Mouse (Mus musculus) embryonic facial prominence, embryonic 12.5 days (tissue): ENCODE data around the gene Vgll3. TPM values are rescaled to one million over a fixed set of nuclear protein-coding genes. Genes with fewer than 3 reads are reported as not detected.

Experiments used
- ATAC-seq: fragments of 200-750 bp; cut with Nextera tagmentation; 2 replicates; pipeline ENCODE4 v1.8.0; 2017; ENCODE audit not compliant: insufficient number of reproducible peaks, insufficient read depth, low FRiP score, low TSS enrichment
- H3K27ac ChIP-seq: fragments of 300-500 bp; sonication (generic); 2 replicates; pipeline ENCODE4 v1.5.1; 2016; ENCODE audit warnings: mild to moderate bottlenecking
- H3K27me3 ChIP-seq: fragments of 300-500 bp; sonication (generic); 2 replicates; pipeline ENCODE4 v1.6.1; 2016; ENCODE audit warnings: mild to moderate bottlenecking, moderate library complexity
- H3K36me3 ChIP-seq: fragments of 300-500 bp; sonication (generic); 2 replicates; pipeline ENCODE4 v1.6.1; 2016; ENCODE audit warnings: mild to moderate bottlenecking
- H3K4me1 ChIP-seq: fragments of 300-500 bp; sonication (generic); 2 replicates; pipeline ENCODE4 v1.6.1; 2016
- H3K4me2 ChIP-seq: fragments of 300-500 bp; sonication (generic); replicated peaks from 2 replicates; pipeline ENCODE4 v1.6.1; 2016; ENCODE audit warnings: mild to moderate bottlenecking, moderate library complexity
- H3K4me3 ChIP-seq: fragments of 300-500 bp; sonication (generic); 2 replicates; pipeline ENCODE4 v1.5.1; 2016; ENCODE audit warnings: mild to moderate bottlenecking
- H3K9ac ChIP-seq: fragments of 300-500 bp; sonication (generic); 2 replicates; pipeline ENCODE4 v1.6.1; 2016; ENCODE audit warnings: mild to moderate bottlenecking, moderate library complexity
- H3K9me3 ChIP-seq: fragments of 300-500 bp; sonication (generic); 2 replicates; pipeline ENCODE4 v1.6.1; 2016; ENCODE audit warnings: mild to moderate bottlenecking, moderate library complexity
- WGBS: fragments of 180-500 bp; shearing (Covaris S2); methylation state at CpG from one replicate; pipeline ENCODE4 v1.1.7; 2016; 5-methylcytosine and 5-hydroxymethylcytosine counted together
- polyA plus RNA-seq: library from polyadenylated mRNA; unstranded; fragments of >200 nt; fragmentation: Nextera tagmentation; extraction: Ambion mirVana; gene quantifications from 2 replicates; pipeline ENCODE4 v1.2.1, GENCODE M21; 2016

The Vgll3 gene
- polyA plus RNA-seq, 1 experiment from 2014 or later, result 20.8 TPM

DNA sequence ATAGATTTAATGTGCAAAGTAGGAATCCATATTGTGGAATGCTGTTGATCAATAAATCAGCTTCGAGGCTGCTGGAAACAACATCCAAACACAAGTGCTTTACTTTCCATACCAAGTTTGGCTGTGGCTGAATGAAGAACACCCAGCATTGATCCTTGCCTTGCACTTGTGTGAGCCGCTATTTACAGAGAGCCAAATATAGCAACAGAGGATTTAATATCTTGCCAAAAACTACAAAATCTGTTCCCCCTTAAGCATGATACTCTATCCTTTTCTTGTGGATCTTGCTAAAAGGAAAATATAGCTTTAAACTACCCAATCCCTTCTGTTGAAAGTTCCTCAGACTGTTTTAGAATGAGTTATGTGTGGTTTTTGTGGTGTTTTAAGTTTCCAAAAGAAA lies 52.9 kb downstream of the Vgll3 start:
- Histone ChIP-seq H3K27me3 (no peaks in the 10 kb centered on the region), H3K9me3 (no peaks in the 10 kb centered on the region), H3K27ac (no peak overlapping the region), H3K36me3 (no peaks in the 10 kb centered on the region), H3K4me1 (no peaks in the 10 kb centered on the region), H3K4me3 (no peak overlapping the region), H3K4me2 (no peak overlapping the region), H3K9ac (no peak overlapping the region)
- 66% methylated on average over 2 of the region's 2 CpGs for WGBS
- ATAC-seq, result no peak

DNA sequence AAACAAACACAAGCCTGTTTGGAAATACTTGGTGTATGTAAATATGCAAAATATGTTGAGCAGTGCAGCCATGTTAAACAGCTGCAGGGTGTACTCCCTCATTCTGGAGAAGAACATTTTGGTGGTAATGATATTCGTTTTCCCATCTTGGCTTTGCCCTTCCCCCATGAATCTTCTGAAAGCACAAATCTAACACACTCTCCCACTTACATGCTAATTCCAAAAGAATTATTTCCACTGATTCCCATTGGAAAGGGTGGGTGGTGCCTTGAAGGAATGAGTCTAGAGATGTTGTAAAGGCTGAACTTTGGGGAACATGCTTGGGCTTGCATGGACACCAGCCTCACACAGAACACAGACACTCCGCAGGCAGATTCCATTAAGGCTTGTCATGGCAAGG lies 53.9 kb downstream of the Vgll3 start:
- Histone ChIP-seq H3K4me1 (no peaks in the 10 kb centered on the region), H3K36me3 (no peaks in the 10 kb centered on the region), H3K27ac (no peak overlapping the region), H3K9ac (no peak overlapping the region), H3K27me3 (no peaks in the 10 kb centered on the region), H3K4me3 (no peak overlapping the region), H3K9me3 (no peaks in the 10 kb centered on the region), H3K4me2 (no peak overlapping the region)
- ATAC-seq, result no peak
- 64% methylated on average over 2 of the region's 2 CpGs for WGBS

DNA sequence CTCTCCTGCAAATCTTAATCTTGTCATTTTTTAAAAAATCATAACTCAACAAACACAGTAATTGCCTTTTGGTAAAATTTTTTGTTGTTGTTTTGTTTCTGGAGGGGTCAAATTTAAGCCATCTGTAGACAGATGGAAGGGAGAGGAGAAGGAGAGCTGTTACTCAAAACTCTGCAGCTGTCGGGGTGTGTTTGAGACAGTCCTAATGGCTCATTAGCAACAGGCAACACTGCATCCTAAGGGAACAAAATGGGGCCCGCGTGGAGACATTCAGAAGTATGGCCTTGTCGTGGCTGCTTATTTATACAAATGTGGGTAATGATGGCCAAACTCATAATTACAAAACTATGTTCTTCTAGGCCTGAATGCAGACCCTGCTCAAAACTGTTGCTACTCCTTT lies 73.9 kb downstream of the Vgll3 start:
- H3K4me2 ChIP-seq, result no peak overlapping the region
- no peak overlapping the region for H3K9ac ChIP-seq
- no peak for ATAC-seq
- no peak overlapping the region for H3K27ac ChIP-seq
- H3K9me3 ChIP-seq, result no peaks in the 10 kb centered on the region
- no peak overlapping the region for H3K4me3 ChIP-seq
- 69% methylated on average over 4 of the region's 4 CpGs for WGBS
- H3K36me3 ChIP-seq, result no peaks in the 10 kb centered on the region
- no peaks in the 10 kb centered on the region for H3K4me1 ChIP-seq
- H3K27me3 ChIP-seq, result no peaks in the 10 kb centered on the region
